Mouse (Mus musculus): ENCODE measurements around the gene 1700001C02Rik. TPM values are rescaled to one million over a fixed set of nuclear protein-coding genes. Genes with fewer than 3 reads are reported as not detected.

Gene 1700001C02Rik
- not detected in 2 replicates for polyA plus RNA-seq (2016; fragmentation: Nextera tagmentation; extraction: Ambion mirVana)

DNA sequence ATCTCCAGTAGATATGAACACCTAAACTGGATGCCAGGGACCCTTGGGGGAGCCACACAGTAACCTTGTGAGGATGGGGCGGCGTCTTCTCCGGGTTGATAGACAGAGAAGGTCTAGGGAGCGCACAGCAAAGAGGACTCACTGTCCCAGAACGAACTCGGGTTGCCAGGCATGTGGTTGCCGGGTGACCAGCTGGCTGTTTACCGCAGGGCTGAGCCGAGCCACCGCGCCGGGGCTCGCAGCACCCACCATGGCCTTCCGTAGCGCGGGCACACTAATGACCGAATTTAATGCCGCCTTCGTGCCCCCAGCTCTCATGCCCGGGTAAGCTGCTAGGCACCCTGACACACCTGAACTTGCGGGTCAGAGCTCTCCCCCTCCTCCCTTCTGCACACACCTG is at the start of gene 1700001C02Rik:
Gene 1700001C02Rik, plus strand, starts transcription at position 187 of the 400 bp plus-strand sequence.
- WGBS, result 25% methylated on average over 21 of the region's 21 CpGs
- peak within 1 kb of the TSS; percentile 52 for H3K4me3 ChIP-seq
- peak within 1 kb of the TSS; percentile 23; the same call in 1 of the 2 replicates for H3K27ac ChIP-seq
- DNase-seq (ENCODE audit: low spot score), result no peak
- peaks cover 24% of the 10 kb centered on the region for H3K4me1 ChIP-seq
- no peaks in the 10 kb centered on the region for H3K9me3 ChIP-seq
- no peaks in the 10 kb centered on the region for H3K36me3 ChIP-seq
- peaks cover 66% of the 10 kb centered on the region for H3K27me3 ChIP-seq (ENCODE audit: insufficient read depth, poor library complexity, severe bottlenecking)

GRCm38 (mm10) chr5:30416665-30417064 is 49.2 kb upstream of the 1700001C02Rik start:
- 66% methylated on average over 5 of the region's 5 CpGs for WGBS
- Histone ChIP-seq H3K9me3 (no peaks in the 10 kb centered on the region), H3K27me3 (ENCODE audit: insufficient read depth, poor library complexity, severe bottlenecking) (peaks cover 28% of the 10 kb centered on the region), H3K36me3 (no peaks in the 10 kb centered on the region), H3K4me1 (no peaks in the 10 kb centered on the region), H3K4me3 (no peak overlapping the region), H3K27ac (no peak overlapping the region)
- DNase-seq (ENCODE audit: low spot score), result no peak

GRCm38 (mm10) chr5:30423121-30423520 is 42.7 kb upstream of the 1700001C02Rik start:
- WGBS, result 75% methylated on average over 4 of the region's 4 CpGs
- no peaks in the 10 kb centered on the region for H3K36me3 ChIP-seq

DNA sequence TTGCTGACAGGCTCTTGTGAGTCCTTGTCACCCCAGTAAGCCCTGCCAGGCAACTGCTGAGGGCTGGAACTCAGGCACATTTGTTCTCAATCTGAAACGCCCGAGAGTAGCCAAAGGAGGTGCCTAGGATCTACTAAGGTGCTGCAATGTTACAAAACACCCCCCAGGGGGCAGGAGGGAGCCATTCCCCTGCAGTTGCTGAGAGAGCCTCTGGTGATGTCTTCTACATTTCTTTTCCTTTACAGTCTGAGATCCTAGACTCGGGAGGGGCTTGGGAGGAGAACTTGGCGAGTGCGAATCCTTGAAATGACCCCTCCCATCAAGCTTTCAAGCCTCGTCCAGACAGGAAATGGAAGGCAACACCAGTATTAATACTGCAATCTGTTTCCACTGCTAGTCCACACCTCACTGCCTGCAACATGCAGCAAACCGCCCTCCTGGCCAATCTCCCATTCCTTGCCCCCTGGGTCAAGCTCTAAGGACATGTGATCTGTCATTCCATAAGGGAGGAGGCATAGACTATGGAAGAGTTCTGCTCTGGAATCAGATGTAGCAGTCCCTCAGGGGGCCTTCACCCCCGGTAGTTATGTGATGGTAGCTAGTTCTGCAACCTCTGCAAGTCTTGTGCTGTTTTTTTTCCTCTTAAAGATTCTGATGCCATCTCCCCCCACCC is 42.1 kb upstream of the 1700001C02Rik start:
- peaks cover 29% of the 10 kb centered on the region for H3K27me3 ChIP-seq (ENCODE audit: insufficient read depth, poor library complexity, severe bottlenecking)
- 26% methylated on average over 8 of the region's 8 CpGs for WGBS
- no peak for DNase-seq (ENCODE audit: low spot score)
- peaks cover 9% of the 10 kb centered on the region; the same call in 1 of the 2 replicates for H3K4me1 ChIP-seq
- H3K36me3 ChIP-seq, result no peaks in the 10 kb centered on the region
- H3K4me3 ChIP-seq, result no peak overlapping the region
- H3K27ac ChIP-seq, result peak overlapping the region; percentile 42; the same call in 1 of the 2 replicates
- no peaks in the 10 kb centered on the region for H3K9me3 ChIP-seq

More at GRCm38 (mm10) chr5:30423121-30423520, 42.7 kb upstream of the 1700001C02Rik start:
- Histone ChIP-seq H3K27me3 (ENCODE audit: insufficient read depth, poor library complexity, severe bottlenecking) (peaks cover 30% of the 10 kb centered on the region), H3K9me3 (no peaks in the 10 kb centered on the region), H3K27ac (no peak overlapping the region), H3K4me3 (no peak overlapping the region), H3K4me1 (peaks cover 9% of the 10 kb centered on the region; the same call in 1 of the 2 replicates)
- no peak for DNase-seq (ENCODE audit: low spot score)

DNA sequence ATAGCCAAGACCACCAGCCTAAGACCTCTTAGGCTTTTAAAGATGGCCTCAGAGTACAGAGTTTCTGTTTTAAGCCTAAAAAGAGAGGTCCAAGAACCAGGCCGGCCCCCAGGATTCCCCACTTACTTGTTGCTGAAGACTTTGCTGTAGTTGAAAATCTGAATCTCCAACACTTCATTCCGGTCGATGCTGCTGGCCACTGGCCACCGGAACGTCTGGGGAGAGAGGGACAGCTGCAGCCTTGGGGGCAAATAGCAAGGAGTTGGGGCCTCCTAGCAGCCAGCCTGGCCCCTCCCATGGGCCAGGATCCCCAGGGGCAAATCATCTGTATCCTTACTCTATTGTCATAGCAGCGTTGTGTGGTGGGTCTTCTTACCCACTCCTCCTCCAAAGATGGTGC is 38.4 kb upstream of the 1700001C02Rik start:
- Histone ChIP-seq H3K27me3 (ENCODE audit: insufficient read depth, poor library complexity, severe bottlenecking) (peaks cover 7% of the 10 kb centered on the region; the same call in 1 of the 2 replicates), H3K9me3 (no peaks in the 10 kb centered on the region), H3K27ac (no peak overlapping the region), H3K4me1 (peaks cover 15% of the 10 kb centered on the region; the same call in 1 of the 2 replicates), H3K4me3 (no peak overlapping the region), H3K36me3 (no peaks in the 10 kb centered on the region)
- no peak for DNase-seq (ENCODE audit: low spot score)
- 82% methylated on average over 6 of the region's 6 CpGs for WGBS

- H3K4me3 ChIP-seq, result no peak overlapping the region
- H3K4me1 ChIP-seq, result peaks cover 4% of the 10 kb centered on the region; the same call in 1 of the 2 replicates
- 53% methylated on average over 2 of the region's 2 CpGs for WGBS
- peaks cover 10% of the 10 kb centered on the region; the same call in 1 of the 2 replicates for H3K27me3 ChIP-seq (ENCODE audit: insufficient read depth, poor library complexity, severe bottlenecking)
- no peaks in the 10 kb centered on the region for H3K36me3 ChIP-seq
- H3K27ac ChIP-seq, result no peak overlapping the region
- no peaks in the 10 kb centered on the region for H3K9me3 ChIP-seq
- no peak for DNase-seq (ENCODE audit: low spot score)
Observed at GRCm38 (mm10) chr5:30438931-30439330, 26.9 kb upstream of the 1700001C02Rik start.

DNA sequence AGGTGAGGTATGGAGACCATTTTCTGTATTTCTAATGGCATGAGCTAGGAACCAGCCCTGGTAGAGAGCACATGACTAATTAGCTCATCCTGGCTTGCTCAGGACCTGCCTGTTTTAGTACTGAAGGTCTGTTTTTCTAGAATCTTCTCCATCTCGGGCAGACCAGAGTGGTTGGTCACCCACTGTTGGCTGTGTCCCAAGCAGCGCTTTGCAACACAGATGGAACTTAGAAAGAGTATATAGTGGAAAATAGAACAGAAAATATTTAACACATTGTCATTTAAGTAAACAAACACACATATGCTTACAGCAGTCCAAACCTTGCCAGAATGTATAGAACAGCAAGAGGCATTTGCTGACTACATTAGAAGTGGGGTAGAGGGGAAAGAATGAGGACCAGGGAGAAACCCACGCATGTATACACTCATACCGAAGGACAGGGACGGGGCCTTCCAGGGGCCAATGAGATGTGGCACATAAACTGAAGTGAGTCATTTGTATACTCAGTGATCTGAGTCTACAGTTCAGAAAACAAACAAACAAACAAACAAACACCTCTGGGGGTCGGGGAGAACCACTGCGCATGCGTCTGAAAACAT is 25.4 kb upstream of the 1700001C02Rik start:
- no peak for DNase-seq (ENCODE audit: low spot score)
- H3K36me3 ChIP-seq, result no peaks in the 10 kb centered on the region
- 81% methylated on average over 8 of the region's 8 CpGs for WGBS
- peaks cover 10% of the 10 kb centered on the region; the same call in 1 of the 2 replicates for H3K27me3 ChIP-seq (ENCODE audit: insufficient read depth, poor library complexity, severe bottlenecking)
- H3K9me3 ChIP-seq, result no peaks in the 10 kb centered on the region
- no peak overlapping the region for H3K4me3 ChIP-seq
- no peaks in the 10 kb centered on the region for H3K4me1 ChIP-seq
- no peak overlapping the region for H3K27ac ChIP-seq

- Histone ChIP-seq H3K4me3 (no peak overlapping the region), H3K27ac (no peak overlapping the region), H3K4me1 (no peaks in the 10 kb centered on the region), H3K9me3 (no peaks in the 10 kb centered on the region), H3K27me3 (ENCODE audit: insufficient read depth, poor library complexity, severe bottlenecking) (peaks cover 8% of the 10 kb centered on the region), H3K36me3 (no peaks in the 10 kb centered on the region)
- WGBS, result 55% methylated on average over 5 of the region's 5 CpGs
- no peak for DNase-seq (ENCODE audit: low spot score)
Observed at GRCm38 (mm10) chr5:30442196-30442595, 23.7 kb upstream of the 1700001C02Rik start.

- no peak overlapping the region for H3K4me3 ChIP-seq
- no peak overlapping the region for H3K27ac ChIP-seq
- H3K4me1 ChIP-seq, result no peaks in the 10 kb centered on the region
- WGBS, result 82% methylated on average over 13 of the region's 13 CpGs
- peaks cover 9% of the 10 kb centered on the region for H3K27me3 ChIP-seq (ENCODE audit: insufficient read depth, poor library complexity, severe bottlenecking)
- H3K36me3 ChIP-seq, result no peaks in the 10 kb centered on the region
- DNase-seq (ENCODE audit: low spot score), result no peak
- H3K9me3 ChIP-seq, result no peaks in the 10 kb centered on the region
Observed at GRCm38 (mm10) chr5:30444327-30444895, 21.4 kb upstream of the 1700001C02Rik start.

- Histone ChIP-seq H3K36me3 (no peaks in the 10 kb centered on the region), H3K4me3 (no peak overlapping the region), H3K4me1 (peaks cover 3% of the 10 kb centered on the region), H3K27me3 (ENCODE audit: insufficient read depth, poor library complexity, severe bottlenecking) (peaks cover 49% of the 10 kb centered on the region), H3K9me3 (no peaks in the 10 kb centered on the region), H3K27ac (no peak overlapping the region)
- no peak for DNase-seq (ENCODE audit: low spot score)
- WGBS, result 53% methylated on average over 6 of the region's 6 CpGs
Observed at GRCm38 (mm10) chr5:30456056-30456455, 9.8 kb upstream of the 1700001C02Rik start.

DNA sequence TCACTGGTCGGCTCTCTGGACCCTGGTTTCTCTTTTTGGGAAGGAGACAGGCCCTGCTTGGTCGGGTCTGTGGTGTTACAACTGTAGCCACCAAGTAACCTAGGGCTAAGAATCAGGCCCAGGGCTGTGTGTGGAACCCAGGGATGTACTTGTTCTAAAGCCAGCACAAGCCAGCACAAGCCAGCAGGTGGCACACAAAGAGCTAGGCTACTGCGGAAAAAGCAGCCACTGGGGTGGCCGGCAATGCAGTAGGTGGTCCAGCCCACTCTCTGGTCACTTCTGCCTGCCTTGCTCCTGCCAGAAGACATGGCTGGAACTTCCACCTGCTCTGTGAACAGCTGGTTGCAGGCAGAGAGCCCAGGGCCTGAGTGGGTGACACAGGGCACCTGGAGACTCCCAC is 5.7 kb upstream of the 1700001C02Rik start:
- no peaks in the 10 kb centered on the region for H3K9me3 ChIP-seq
- peaks cover 84% of the 10 kb centered on the region for H3K27me3 ChIP-seq (ENCODE audit: insufficient read depth, poor library complexity, severe bottlenecking)
- H3K36me3 ChIP-seq, result no peaks in the 10 kb centered on the region
- H3K27ac ChIP-seq, result no peak overlapping the region
- H3K4me3 ChIP-seq, result no peak overlapping the region
- H3K4me1 ChIP-seq, result peaks cover 13% of the 10 kb centered on the region
- DNase-seq (ENCODE audit: low spot score), result no peak
- 43% methylated on average over 4 of the region's 4 CpGs for WGBS

DNA sequence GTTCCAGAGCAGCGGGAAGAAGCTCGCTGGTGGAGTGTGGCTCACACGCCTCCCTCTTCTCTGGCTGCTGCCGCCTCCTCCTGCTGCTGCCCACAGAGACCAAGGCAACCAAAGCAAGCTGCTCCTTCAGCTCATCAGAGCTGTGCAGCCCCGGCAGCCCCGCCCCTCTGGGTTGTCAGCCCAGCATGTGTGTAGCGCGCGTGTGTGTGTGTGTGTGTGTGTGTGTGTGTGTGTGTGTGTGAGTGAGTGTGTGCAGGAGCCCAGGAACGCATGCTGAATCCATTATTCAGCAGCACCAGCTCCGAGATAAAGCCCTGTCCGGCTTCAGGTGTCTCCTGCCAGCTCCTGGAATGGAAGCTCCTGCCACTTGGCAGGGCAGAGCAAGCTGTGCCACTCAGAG is 4.0 kb upstream of the 1700001C02Rik start, which contains the start of gene Otof:
Gene Otof, minus strand, starts transcription at position 112 of the 400 bp plus-strand sequence.
- DNase-seq (ENCODE audit: low spot score), result no peak
- H3K27ac ChIP-seq, result no peak within 1 kb of the TSS
- H3K27me3 ChIP-seq (ENCODE audit: insufficient read depth, poor library complexity, severe bottlenecking), result peaks cover 97% of the 10 kb centered on the region
- H3K4me3 ChIP-seq, result no peak within 1 kb of the TSS
- peaks cover 21% of the 10 kb centered on the region for H3K4me1 ChIP-seq
- H3K9me3 ChIP-seq, result no peaks in the 10 kb centered on the region
- 28% methylated on average over 12 of the region's 12 CpGs for WGBS
- H3K36me3 ChIP-seq, result no peaks in the 10 kb centered on the region

GRCm38 (mm10) chr5:30466315-30466714 is 468 bp downstream of the 1700001C02Rik start:
- 39% methylated on average over 9 of the region's 9 CpGs for WGBS
- peaks cover 22% of the 10 kb centered on the region for H3K4me1 ChIP-seq
- peak overlapping the region; percentile 52 for H3K4me3 ChIP-seq
- no peak for DNase-seq (ENCODE audit: low spot score)
- H3K27me3 ChIP-seq (ENCODE audit: insufficient read depth, poor library complexity, severe bottlenecking), result peaks cover 62% of the 10 kb centered on the region
- no peaks in the 10 kb centered on the region for H3K36me3 ChIP-seq
- H3K9me3 ChIP-seq, result no peaks in the 10 kb centered on the region
- H3K27ac ChIP-seq, result peak overlapping the region; percentile 23; the same call in 1 of the 2 replicates

All from heart, embryonic 10.5 days (tissue).